Mouse (Mus musculus): Measurements from ENCODE around the gene Sf3b5. TPM values are rescaled to one million over a fixed set of nuclear protein-coding genes. Genes with fewer than 3 reads are reported as not detected.

Gene Sf3b5
- polyA plus RNA-seq, 1 experiment from 2014 or later = 27.1 TPM

Other genes with a start within 250 kb of the Sf3b5 start
- 21.9 and 23.6 TPM in 2 replicates for gene Utrn, start 136.0 kb upstream of the Sf3b5 start, polyA plus RNA-seq (2015; fragmentation: Nextera tagmentation; extraction: Ambion mirVana)
- gene Stx11, start 41.0 kb upstream of the Sf3b5 start, polyA plus RNA-seq (2015; fragmentation: Nextera tagmentation; extraction: Ambion mirVana) = 0.88 and 1.2 TPM in 2 replicates
- gene Plagl1, start 55.2 kb downstream of the Sf3b5 start, polyA plus RNA-seq (2015; fragmentation: Nextera tagmentation; extraction: Ambion mirVana) = 47.0 and 52.0 TPM in 2 replicates
- gene Zc2hc1b, start 172.7 kb downstream of the Sf3b5 start, polyA plus RNA-seq (2015; fragmentation: Nextera tagmentation; extraction: Ambion mirVana) = not detected in 2 replicates
- 38.0 and 46.7 TPM in 2 replicates for gene Ltv1, start 187.8 kb downstream of the Sf3b5 start, polyA plus RNA-seq (2015; fragmentation: Nextera tagmentation; extraction: Ambion mirVana)

All from midbrain, embryonic 13.5 days (tissue).